Mouse (Mus musculus) intestine, embryonic 14.5 days (tissue): Measurements from ENCODE around the gene Ap4s1. TPM values are rescaled to one million over a fixed set of nuclear protein-coding genes. Genes with fewer than 3 reads are reported as not detected.

ENCODE experiments used
- ATAC-seq: fragments of 200-750 bp; cut with Nextera tagmentation; replicated peaks from 2 replicates; pipeline ENCODE4 v1.8.0; 2017; ENCODE audit warnings: low read depth, moderate number of reproducible peaks, moderate TSS enrichment, moderate library complexity; ENCODE audit not compliant: low FRiP score, low TSS enrichment
- DNase-seq: peaks from one replicate; pipeline ENCODE4 v3.0.0-alpha.2; 2018; ENCODE audit warnings: low spot score
- H3K27ac ChIP-seq: fragments of 300-500 bp; sonication (generic); 2 replicates; pipeline ENCODE4 v1.5.1; 2014; ENCODE audit warnings: low read depth, mild to moderate bottlenecking, control low read depth
- H3K27me3 ChIP-seq: fragments of 300-500 bp; sonication (generic); replicated peaks from 2 replicates; pipeline ENCODE4 v1.6.1; 2014; ENCODE audit warnings: low read length, control low read depth; ENCODE audit not compliant: control insufficient read depth, insufficient read depth
- H3K36me3 ChIP-seq: fragments of 300-500 bp; sonication (generic); 2 replicates; pipeline ENCODE4 v1.6.1; 2014; ENCODE audit warnings: low read length, control low read depth; ENCODE audit not compliant: control insufficient read depth, insufficient read depth
- H3K4me1 ChIP-seq: fragments of 300-500 bp; sonication (generic); replicated peaks from 2 replicates; pipeline ENCODE4 v1.6.1; 2014; ENCODE audit warnings: low read length, control low read depth, mixed read lengths; ENCODE audit not compliant: control insufficient read depth, insufficient read depth
- H3K4me2 ChIP-seq: fragments of 300-500 bp; sonication (generic); 2 replicates; pipeline ENCODE4 v1.6.1; 2014; ENCODE audit warnings: low read length
- H3K4me3 ChIP-seq: fragments of 300-500 bp; sonication (generic); 2 replicates; pipeline ENCODE4 v1.5.1; 2014; ENCODE audit warnings: low read depth, low read length, control low read depth, mixed read lengths
- H3K9ac ChIP-seq: fragments of 300-500 bp; sonication (generic); 2 replicates; pipeline ENCODE4 v1.6.1; 2014; ENCODE audit warnings: mild to moderate bottlenecking, low read length
- H3K9me3 ChIP-seq: fragments of 300-500 bp; sonication (generic); 2 replicates; pipeline ENCODE4 v1.6.1; 2016; ENCODE audit warnings: low read length, control low read depth; ENCODE audit not compliant: control insufficient read depth
- WGBS: fragments of 180-500 bp; shearing (Covaris S2); extraction: QIAGEN DNeasy Blood & Tissue Kit; methylation state at CpG from one replicate; pipeline ENCODE4 v1.1.7; 2014; 5-methylcytosine and 5-hydroxymethylcytosine counted together
- polyA plus RNA-seq: library from polyadenylated mRNA; unstranded; fragments of >200 nt; fragmentation: Nextera tagmentation; extraction: Ambion mirVana; gene quantifications from 2 replicates; pipeline ENCODE4 v1.2.1, GENCODE M21; 2014

The Ap4s1 gene
- polyA plus RNA-seq, 1 experiment from 2014 or later = 31.5 TPM

GRCm38 (mm10) chr12:51736381-51736780, 45.5 kb downstream of the Ap4s1 start:
- Histone ChIP-seq H3K4me1 (peaks cover 20% of the 10 kb centered on the region; the same call in 1 of the 2 replicates), H3K36me3 (no peaks in the 10 kb centered on the region), H3K4me2 (no peak overlapping the region), H3K4me3 (no peak overlapping the region), H3K27ac (0 out of 2 replicates have a peak overlapping the region, but pooled peaks have one; percentile 0), H3K9me3 (no peaks in the 10 kb centered on the region), H3K27me3 (no peaks in the 10 kb centered on the region), H3K9ac (no peak overlapping the region)
- ATAC-seq (no peak), DNase-seq (no peak)
- WGBS = 66% methylated on average over 3 of the region's 3 CpGs

- no peaks in the 10 kb centered on the region for H3K27me3 ChIP-seq
- DNase-seq (no peak), ATAC-seq (no peak)
- H3K4me2 ChIP-seq = no peak overlapping the region
- no peaks in the 10 kb centered on the region for H3K36me3 ChIP-seq
- no peaks in the 10 kb centered on the region for H3K9me3 ChIP-seq
- H3K27ac ChIP-seq = no peak overlapping the region
- no peak overlapping the region for H3K9ac ChIP-seq
- H3K4me3 ChIP-seq = no peak overlapping the region
- peaks cover 20% of the 10 kb centered on the region; the same call in 1 of the 2 replicates for H3K4me1 ChIP-seq
- WGBS = 64% methylated on average over 1 of the region's 1 CpGs
Observed at GRCm38 (mm10) chr12:51736807-51737206, 46.0 kb downstream of the Ap4s1 start.

GRCm38 (mm10) chr12:51741690-51742089, 50.9 kb downstream of the Ap4s1 start:
- no peak for ATAC-seq

GRCm38 (mm10) chr12:51744957-51745356, 54.1 kb downstream of the Ap4s1 start:
- Histone ChIP-seq H3K9ac (no peak overlapping the region), H3K4me2 (no peak overlapping the region), H3K4me3 (no peak overlapping the region), H3K4me1 (no peaks in the 10 kb centered on the region), H3K36me3 (peaks cover 67% of the 10 kb centered on the region), H3K27ac (no peak overlapping the region), H3K27me3 (no peaks in the 10 kb centered on the region), H3K9me3 (no peaks in the 10 kb centered on the region)
- ATAC-seq = no peak
- DNase-seq = no peak
- WGBS = 58% methylated on average over 6 of the region's 6 CpGs

More at GRCm38 (mm10) chr12:51741690-51742089, 50.9 kb downstream of the Ap4s1 start:
- no peaks in the 10 kb centered on the region for H3K9me3 ChIP-seq
- no peak overlapping the region for H3K4me2 ChIP-seq
- DNase-seq = no peak
- no peaks in the 10 kb centered on the region for H3K27me3 ChIP-seq
- H3K4me3 ChIP-seq = no peak overlapping the region
- H3K4me1 ChIP-seq = no peaks in the 10 kb centered on the region
- no peak overlapping the region for H3K27ac ChIP-seq
- H3K9ac ChIP-seq = no peak overlapping the region
- WGBS = 87% methylated on average over 6 of the region's 6 CpGs
- H3K36me3 ChIP-seq = peaks cover 40% of the 10 kb centered on the region

GRCm38 (mm10) chr12:51747348-51747747, 56.5 kb downstream of the Ap4s1 start:
- 86% methylated on average over 2 of the region's 2 CpGs for WGBS
- ATAC-seq (no peak), DNase-seq (no peak)
- Histone ChIP-seq H3K9me3 (no peaks in the 10 kb centered on the region), H3K4me1 (no peaks in the 10 kb centered on the region), H3K9ac (no peak overlapping the region), H3K27ac (no peak overlapping the region), H3K4me2 (no peak overlapping the region), H3K4me3 (no peak overlapping the region), H3K36me3 (peaks cover 87% of the 10 kb centered on the region), H3K27me3 (no peaks in the 10 kb centered on the region)

- H3K9me3 ChIP-seq = no peaks in the 10 kb centered on the region
- no peaks in the 10 kb centered on the region for H3K27me3 ChIP-seq
- peaks cover 94% of the 10 kb centered on the region for H3K36me3 ChIP-seq
- H3K4me3 ChIP-seq = no peak overlapping the region
- ATAC-seq (no peak), DNase-seq (no peak)
- 96% methylated on average over 12 of the region's 12 CpGs for WGBS
- no peak overlapping the region for H3K9ac ChIP-seq
- H3K4me2 ChIP-seq = no peak overlapping the region
- no peak overlapping the region for H3K27ac ChIP-seq
- no peaks in the 10 kb centered on the region for H3K4me1 ChIP-seq
Observed at GRCm38 (mm10) chr12:51755938-51756598, 65.2 kb downstream of the Ap4s1 start.

GRCm38 (mm10) chr12:51756599-51756961, 65.7 kb downstream of the Ap4s1 start:
- Histone ChIP-seq H3K9ac (no peak overlapping the region), H3K27ac (no peak overlapping the region), H3K4me2 (no peak overlapping the region), H3K27me3 (no peaks in the 10 kb centered on the region), H3K4me3 (no peak overlapping the region), H3K4me1 (no peaks in the 10 kb centered on the region), H3K9me3 (no peaks in the 10 kb centered on the region), H3K36me3 (peaks cover 94% of the 10 kb centered on the region)
- no peak for DNase-seq
- ATAC-seq = no peak

GRCm38 (mm10) chr12:51759374-51759773, 68.5 kb downstream of the Ap4s1 start:
- Histone ChIP-seq H3K4me1 (no peaks in the 10 kb centered on the region), H3K27ac (no peak overlapping the region), H3K36me3 (peaks cover 92% of the 10 kb centered on the region), H3K9me3 (no peaks in the 10 kb centered on the region), H3K4me2 (no peak overlapping the region), H3K9ac (no peak overlapping the region), H3K27me3 (no peaks in the 10 kb centered on the region), H3K4me3 (no peak overlapping the region)
- 97% methylated on average over 3 of the region's 3 CpGs for WGBS
- DNase-seq (no peak), ATAC-seq (no peak)

- Histone ChIP-seq H3K4me3 (no peak overlapping the region), H3K9ac (no peak overlapping the region), H3K9me3 (no peaks in the 10 kb centered on the region), H3K27me3 (no peaks in the 10 kb centered on the region), H3K4me2 (no peak overlapping the region), H3K36me3 (peaks cover 84% of the 10 kb centered on the region), H3K4me1 (no peaks in the 10 kb centered on the region), H3K27ac (no peak overlapping the region)
- no peak for DNase-seq
- 0 out of 2 replicates have a peak, but pooled peaks have one; percentile 47 for ATAC-seq
- 73% methylated on average over 4 of the region's 4 CpGs for WGBS
Observed at GRCm38 (mm10) chr12:51767454-51767853, 76.6 kb downstream of the Ap4s1 start.
